Mouse (Mus musculus): ENCODE measurements at regions not wholly inside any gene's neighbourhood (a gene's known extent, or its start where the extent isn't known, plus 50 kb on each side); places are given as distances from the start of the nearest gene placed in this dataset.
A peak's percentile ranks its signal among the peaks of the same experiment; 100 is the strongest.
"Not testable (repeated sequence)": the region's sequence is repeated elsewhere in the genome, so short reads cannot be mapped to it uniquely, and the experiment has no call there.

GRCm38 (mm10) chr5:3141841-3142240 is 199.4 kb upstream of the Cdk6 start:
- DNase-seq (ENCODE audit: low spot score in 2 of 2), result not testable (repeated sequence)

GRCm38 (mm10) chr5:3146544-3147295 is 194.6 kb upstream of the Cdk6 start:
- DNase-seq (ENCODE audit: low spot score in 2 of 2), result not testable (repeated sequence)

- not testable (repeated sequence) for DNase-seq (ENCODE audit: low spot score in 2 of 2)
Measured at GRCm38 (mm10) chr5:3149886-3150285, 191.4 kb upstream of the Cdk6 start.

- not testable (repeated sequence) for DNase-seq (ENCODE audit: low spot score in 2 of 2)
Measured at GRCm38 (mm10) chr5:3150766-3151165, 190.5 kb upstream of the Cdk6 start.

- not testable (repeated sequence) for DNase-seq (ENCODE audit: low spot score in 2 of 2)
Measured at GRCm38 (mm10) chr5:3151534-3152148, 189.6 kb upstream of the Cdk6 start.

- DNase-seq (ENCODE audit: low spot score in 2 of 2), result peak; percentile 42 to 63
Measured at GRCm38 (mm10) chr5:3152149-3152865, 189.0 kb upstream of the Cdk6 start.

GRCm38 (mm10) chr5:3165511-3165910 is 175.8 kb upstream of the Cdk6 start:
- not testable (repeated sequence) for DNase-seq (ENCODE audit: low spot score in 2 of 2)

- DNase-seq (ENCODE audit: low spot score in 2 of 2), result not testable (repeated sequence)
Measured at GRCm38 (mm10) chr5:3166496-3166895, 174.8 kb upstream of the Cdk6 start.

- DNase-seq (ENCODE audit: low spot score in 2 of 2), result not testable (repeated sequence)
Measured at GRCm38 (mm10) chr5:3193592-3193991, 147.7 kb upstream of the Cdk6 start.

- no peak for DNase-seq (ENCODE audit: low spot score in 2 of 2)
Measured at GRCm38 (mm10) chr5:3197952-3198841, 143.1 kb upstream of the Cdk6 start.

GRCm38 (mm10) chr5:3198869-3199550 is 142.3 kb upstream of the Cdk6 start:
- not testable (repeated sequence) for DNase-seq (ENCODE audit: low spot score in 2 of 2)

- not testable (repeated sequence) for DNase-seq (ENCODE audit: low spot score in 2 of 2)
Measured at GRCm38 (mm10) chr5:3206160-3206559, 135.1 kb upstream of the Cdk6 start.

- DNase-seq (ENCODE audit: low spot score in 2 of 2), result not testable (repeated sequence)
Measured at GRCm38 (mm10) chr5:3208293-3208692, 133.0 kb upstream of the Cdk6 start.

GRCm38 (mm10) chr5:3211284-3211683 is 130.0 kb upstream of the Cdk6 start:
- DNase-seq (ENCODE audit: low spot score in 2 of 2), result no peak

- DNase-seq (ENCODE audit: low spot score in 2 of 2), result no peak
Measured at GRCm38 (mm10) chr5:3216053-3216452, 125.2 kb upstream of the Cdk6 start.

- DNase-seq (ENCODE audit: low spot score in 2 of 2), result no peak
Measured at GRCm38 (mm10) chr5:3219230-3219629, 122.1 kb upstream of the Cdk6 start.

GRCm38 (mm10) chr5:3219770-3220169 is 121.5 kb upstream of the Cdk6 start:
- DNase-seq (ENCODE audit: low spot score in 2 of 2), result no peak

- DNase-seq (ENCODE audit: low spot score in 2 of 2), result not testable (repeated sequence)
Measured at GRCm38 (mm10) chr5:3223819-3224218, 117.5 kb upstream of the Cdk6 start.

GRCm38 (mm10) chr5:3224392-3225054 is 116.8 kb upstream of the Cdk6 start:
- not testable (repeated sequence) for DNase-seq (ENCODE audit: low spot score in 2 of 2)

GRCm38 (mm10) chr5:3225358-3225757 is 115.9 kb upstream of the Cdk6 start:
- DNase-seq (ENCODE audit: low spot score in 2 of 2), result not testable (repeated sequence)
